Mouse (Mus musculus) left cerebral cortex, postnatal 10 days (tissue): Measurements from ENCODE around the gene Fam107b. TPM values are rescaled to one million over a fixed set of nuclear protein-coding genes. Genes with fewer than 3 reads are reported as not detected.

Source experiments
- DNase-seq, 2 experiments: peaks; one replicate each; pipeline ENCODE4 v3.0.0; 2021 to 2022; ENCODE audit warnings: low spot score in 2 of 2, mixed read lengths in 1 of 2; ENCODE audit errors: extremely low spot score in 1 of 2
- intact Hi-C: fragments of 180-260 bp; cut with DNase I; formaldehyde crosslinking; loops from one replicate; pipeline ENCODE4 v1.15.1; 2025
- total RNA-seq, 2 experiments: library from RNA; stranded (reverse); gene quantifications; 2 replicates each; pipeline ENCODE4 v1.2.3; 2021

Gene Fam107b
- 10 to 100 TPM; 11.0 to 13.3 TPM for total RNA-seq

GRCm38 (mm10) chr2:3570186-3570585 is at the start of gene Fam107b:
TSS of gene Fam107b (plus strand) at chr2:3570488.
- intact Hi-C loops = no loop called here
- DNase-seq = no peak

DNA sequence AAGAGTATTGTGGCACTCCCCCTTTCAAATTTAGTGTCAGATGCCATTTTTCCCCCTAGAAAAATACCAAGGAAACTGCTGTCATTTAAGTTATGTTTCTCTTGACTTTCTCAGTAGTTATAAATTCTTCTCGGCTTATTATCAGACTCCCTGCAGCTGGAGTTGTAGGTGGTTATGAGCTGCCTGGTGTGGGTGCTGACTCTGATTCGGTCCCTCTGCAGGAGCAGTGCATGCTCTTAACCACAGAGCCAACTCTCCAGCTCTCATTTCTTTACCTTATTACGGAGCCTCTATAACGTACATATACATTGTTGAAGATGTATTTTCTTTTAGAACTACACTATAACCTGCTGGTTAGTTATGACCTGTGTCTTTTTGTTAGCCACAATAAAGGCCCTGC is 47.7 kb upstream of the Fam107b start:
- intact Hi-C loops = no loop called here
- no peak for DNase-seq

DNA sequence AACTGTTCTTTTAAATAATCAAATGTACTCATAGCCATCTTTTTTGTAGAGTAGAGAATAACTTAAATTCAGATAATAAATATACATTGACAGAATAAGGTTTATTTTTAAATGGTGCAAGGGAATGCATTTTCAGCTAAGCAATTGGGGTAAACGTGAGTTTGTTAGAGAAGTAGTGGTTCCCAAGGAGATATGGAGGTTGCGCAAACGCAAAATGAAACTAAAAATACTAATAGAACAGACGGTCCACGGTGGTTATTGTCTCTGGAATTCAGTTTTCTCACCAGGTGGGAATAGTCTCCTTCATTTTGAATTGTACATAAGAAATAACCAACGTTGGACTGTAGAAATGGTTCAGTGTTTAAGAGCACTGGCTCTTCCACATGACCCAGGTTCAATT is 44.0 kb upstream of the Fam107b start:
- intact Hi-C loops = no loop called here
- DNase-seq = no peak

DNA sequence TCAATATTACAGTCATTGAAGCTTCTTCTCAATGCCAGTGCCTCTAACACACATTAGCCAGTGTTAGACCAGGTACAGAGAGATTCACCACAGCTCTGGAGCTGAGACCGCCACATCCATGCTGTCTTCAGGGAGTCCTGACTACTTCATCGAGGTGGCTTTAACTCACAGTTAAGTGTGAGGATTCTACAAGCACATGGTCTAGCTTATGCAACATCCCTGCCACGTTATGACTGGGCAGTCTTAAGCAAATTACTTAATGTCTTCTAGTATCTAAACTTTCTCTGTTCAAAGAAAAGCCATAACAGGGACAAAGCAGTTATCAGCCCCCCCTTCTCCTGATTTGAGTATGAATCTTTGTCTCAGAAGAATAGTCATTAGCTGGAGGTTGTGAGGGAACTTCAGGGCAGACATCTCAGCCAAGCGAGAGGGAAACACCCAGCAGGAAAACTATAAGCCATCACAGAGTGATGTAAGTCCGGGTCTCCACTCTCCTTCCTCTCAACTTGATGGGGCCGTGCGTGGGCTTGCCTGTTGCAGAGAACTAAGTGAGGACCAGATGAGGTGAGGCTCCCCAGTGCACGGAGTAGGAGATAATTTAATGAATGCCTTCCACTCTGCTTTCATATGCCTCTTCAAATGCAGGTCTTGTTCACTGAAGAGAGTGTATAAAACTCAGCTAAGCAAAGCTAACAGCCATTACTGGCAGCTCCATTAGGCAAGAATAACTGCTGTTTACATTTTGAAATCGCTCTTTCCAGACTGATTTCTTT is 28.8 kb upstream of the Fam107b start:
- DNase-seq = no peak
- intact Hi-C loops = loop anchor here (5.0 kb wide), 1 partner anchor 256 kb away; no protein-coding TSS in a partner anchor

DNA sequence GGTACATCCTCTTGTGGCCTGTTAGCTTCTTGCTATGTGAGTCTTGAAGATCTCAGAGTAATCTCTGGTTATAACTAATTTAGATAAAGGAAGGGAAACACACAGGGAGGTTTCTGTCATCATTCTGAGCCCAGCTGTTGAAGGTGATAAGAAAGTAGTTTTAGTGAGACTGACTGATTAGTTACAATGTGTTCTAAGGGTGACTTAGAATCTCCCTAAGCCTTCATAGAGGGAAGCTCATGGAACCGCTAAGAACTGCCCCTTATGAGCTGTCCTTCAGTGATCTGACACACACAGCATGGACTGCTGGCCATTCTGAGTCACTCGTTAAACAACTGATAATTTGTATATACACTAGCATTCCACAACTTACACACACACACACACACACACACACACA is 24.2 kb upstream of the Fam107b start:
- intact Hi-C loops = no loop called here
- no peak for DNase-seq

GRCm38 (mm10) chr2:3546588-3546987 is 23.7 kb upstream of the Fam107b start:
- intact Hi-C loops = no loop called here
- DNase-seq = peak; percentile 25 to 44

DNA sequence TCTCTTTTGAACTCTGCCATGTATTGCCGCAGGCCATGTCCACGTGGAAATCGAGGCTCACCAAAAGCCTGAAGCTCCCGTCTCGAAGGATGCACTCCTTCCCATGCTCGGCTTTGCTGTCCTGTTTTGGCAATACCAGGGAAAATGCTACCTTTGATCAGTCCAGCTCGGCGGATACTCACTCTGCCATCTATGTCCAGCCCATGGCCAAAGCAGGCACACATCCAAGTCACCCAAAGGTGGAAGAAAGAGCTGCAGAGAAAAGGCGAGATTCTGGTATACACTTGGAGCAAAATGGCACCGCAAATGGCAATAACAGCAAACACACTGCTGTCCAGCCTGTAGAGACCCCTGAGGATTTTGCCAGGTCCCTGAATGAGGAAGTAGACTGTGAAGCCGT is 318 bp downstream of the Fam107b start:
- intact Hi-C loops = no loop called here
- no peak for DNase-seq

- intact Hi-C loops = no loop called here
- no peak for DNase-seq
Measured at GRCm38 (mm10) chr2:3573883-3574282, 3.6 kb downstream of the Fam107b start.

DNA sequence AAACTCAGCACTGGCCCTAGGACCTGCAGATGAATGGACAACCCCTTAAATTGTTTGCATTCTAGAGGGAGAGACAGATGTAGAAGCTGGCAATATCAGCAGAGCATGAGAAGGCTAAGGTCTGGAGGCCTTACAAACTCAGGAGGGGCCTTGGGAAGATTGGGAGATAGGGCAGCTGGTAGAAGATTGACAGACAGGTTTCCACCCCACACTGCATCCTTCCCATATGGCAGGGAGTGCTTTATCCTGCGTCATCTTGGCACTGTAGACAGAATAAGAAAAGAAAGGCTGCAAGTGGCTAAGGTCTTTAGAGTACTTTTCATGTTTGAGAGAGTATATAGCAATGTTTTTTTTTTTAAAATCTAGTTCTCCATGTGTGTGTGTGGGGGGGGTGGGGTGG is 4.9 kb downstream of the Fam107b start:
- no peak for DNase-seq
- intact Hi-C loops = no loop called here

DNA sequence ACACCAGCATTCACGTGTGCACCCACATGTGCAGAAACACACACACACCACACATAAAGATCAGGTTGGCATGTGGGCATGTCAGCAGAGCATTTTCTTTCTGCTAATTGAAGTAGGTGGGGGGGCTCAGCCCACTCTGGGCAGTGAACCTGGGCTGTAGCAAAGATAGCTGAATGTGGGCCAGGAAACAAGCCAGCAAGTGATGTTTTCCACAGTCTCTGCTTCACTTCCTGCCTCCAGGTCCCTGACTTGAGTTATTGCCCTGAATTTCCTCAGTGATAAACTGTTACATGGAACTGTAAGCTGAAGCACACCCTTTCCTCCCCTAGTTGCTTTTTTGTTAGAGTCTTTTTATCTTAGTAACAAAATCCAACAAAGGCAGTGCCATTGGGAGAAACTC is 6.1 kb downstream of the Fam107b start:
- DNase-seq = no peak
- intact Hi-C loops = no loop called here

- intact Hi-C loops = no loop called here
- DNase-seq = no peak
Measured at GRCm38 (mm10) chr2:3577216-3577615, 6.9 kb downstream of the Fam107b start.

GRCm38 (mm10) chr2:3578180-3578902 is 8.1 kb downstream of the Fam107b start:
- intact Hi-C loops = no loop called here
- DNase-seq = no peak

GRCm38 (mm10) chr2:3579316-3579902 is 9.1 kb downstream of the Fam107b start:
- intact Hi-C loops = no loop called here
- DNase-seq = no peak

DNA sequence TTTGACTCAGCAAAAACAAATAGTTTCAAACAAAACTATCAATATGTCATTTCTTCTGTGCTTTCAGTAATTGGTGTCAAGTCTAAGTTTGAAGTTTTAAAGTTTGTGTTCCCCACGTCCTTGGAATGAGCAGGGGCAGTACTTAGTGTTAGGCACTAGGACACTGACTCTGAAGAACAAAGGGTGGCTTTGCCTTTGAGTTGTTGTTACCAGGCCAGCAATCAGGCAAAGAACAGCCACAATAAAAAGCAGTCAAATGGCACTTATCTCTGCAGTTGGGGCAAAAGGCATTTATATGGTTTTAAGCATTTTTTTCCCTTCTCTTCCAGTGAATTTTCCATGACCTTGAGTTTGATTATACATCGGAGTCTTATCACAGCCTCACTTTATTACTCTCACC is 12.5 kb downstream of the Fam107b start:
- intact Hi-C loops = no loop called here
- DNase-seq = no peak

GRCm38 (mm10) chr2:3585231-3585783 is 15.0 kb downstream of the Fam107b start:
- intact Hi-C loops = no loop called here
- DNase-seq = no peak

DNA sequence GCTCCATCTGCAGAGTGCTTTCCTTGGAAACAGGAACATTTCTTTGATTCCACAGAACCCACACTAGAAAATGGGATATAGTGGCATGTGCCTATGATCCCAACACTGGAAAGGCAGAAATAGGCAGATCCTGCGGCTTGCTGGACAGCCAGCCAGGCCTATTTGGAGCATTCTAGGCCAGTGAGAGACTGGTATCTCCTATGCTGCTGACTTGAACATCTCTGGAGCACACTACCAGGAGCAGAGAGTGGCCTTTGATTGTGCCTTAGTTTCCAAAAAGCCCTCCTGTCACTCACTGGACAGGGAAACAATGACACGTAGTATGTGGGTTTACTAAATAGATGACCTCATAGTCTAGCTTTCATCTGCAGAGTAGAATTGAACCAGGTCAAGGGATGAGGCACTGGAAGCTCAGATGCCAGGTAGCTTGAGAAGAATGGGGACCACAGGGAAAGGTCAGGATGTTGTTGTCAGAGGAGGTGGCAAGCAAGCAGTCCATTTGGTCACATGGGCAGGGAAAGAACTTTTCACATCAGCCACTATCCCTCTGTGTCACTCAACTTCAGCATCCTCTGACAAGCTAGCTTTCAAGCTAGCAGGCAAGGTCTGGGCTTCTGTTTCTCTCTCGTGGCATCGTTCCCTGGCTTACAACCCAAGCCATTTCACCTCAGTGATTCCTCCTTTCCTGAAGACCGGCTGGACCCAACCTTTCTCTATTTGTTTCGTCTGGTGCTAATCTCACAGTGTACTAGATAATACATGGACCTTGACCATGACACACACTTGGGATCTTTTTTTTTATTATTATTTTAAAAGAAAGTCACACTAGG is 20.0 kb downstream of the Fam107b start:
- DNase-seq = no peak
- intact Hi-C loops = no loop called here

GRCm38 (mm10) chr2:3590916-3591197 is 20.6 kb downstream of the Fam107b start:
- intact Hi-C loops = no loop called here
- no peak for DNase-seq

- intact Hi-C loops = no loop called here
- DNase-seq = no peak
Measured at GRCm38 (mm10) chr2:3594663-3595318, 24.5 kb downstream of the Fam107b start.

- no peak for DNase-seq
- intact Hi-C loops = no loop called here
Measured at GRCm38 (mm10) chr2:3600421-3600820, 30.1 kb downstream of the Fam107b start.
